Mouse (Mus musculus): ENCODE measurements at regions not wholly inside any gene's neighbourhood (a gene's known extent, or its start where the extent isn't known, plus 50 kb on each side); places are given as distances from the start of the nearest gene placed in this dataset.

DNA sequence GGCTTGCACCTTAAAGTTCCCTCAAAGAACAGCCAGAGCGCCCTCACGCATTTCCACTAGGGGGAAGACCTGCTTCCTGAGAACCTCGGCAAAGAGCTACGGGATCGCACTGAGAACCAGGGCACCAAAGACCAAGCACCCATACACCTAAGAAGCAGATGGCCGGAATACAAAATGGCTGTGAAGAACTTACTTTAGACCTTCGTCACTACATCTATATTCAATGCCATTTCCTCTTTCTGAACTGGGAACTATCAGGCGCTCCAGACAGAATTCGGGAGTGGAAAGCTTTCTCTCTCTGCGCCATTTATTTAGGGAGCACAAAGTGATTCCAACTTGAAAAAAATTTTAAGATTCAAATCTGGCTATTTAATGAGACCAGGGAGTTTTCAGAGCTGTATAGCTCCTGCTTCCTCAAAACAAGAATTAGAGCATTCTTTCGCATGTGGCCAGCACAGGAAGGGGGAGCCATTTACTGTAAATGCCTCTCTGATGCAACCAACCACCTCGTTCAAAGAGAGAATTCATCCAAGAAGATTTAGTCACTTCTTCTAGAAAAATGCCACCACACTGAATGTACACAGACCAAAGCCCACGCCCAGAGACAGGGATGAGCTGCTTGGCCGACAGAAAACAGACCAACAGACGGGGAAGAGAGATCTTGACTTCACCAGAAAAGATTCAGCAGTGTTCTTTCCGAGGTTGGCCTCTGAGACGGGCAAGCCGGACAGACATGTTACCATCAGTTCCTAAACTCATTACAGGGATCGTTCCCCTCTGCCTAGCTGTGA lies 166.6 kb upstream of the Klf14 start:
- 3% methylated on average over 19 of the region's 19 CpGs for WGBS
- peak overlapping the region; percentile 87 for H3K27ac ChIP-seq (ENCODE audit: control insufficient read depth, insufficient read depth, low read length)

DNA sequence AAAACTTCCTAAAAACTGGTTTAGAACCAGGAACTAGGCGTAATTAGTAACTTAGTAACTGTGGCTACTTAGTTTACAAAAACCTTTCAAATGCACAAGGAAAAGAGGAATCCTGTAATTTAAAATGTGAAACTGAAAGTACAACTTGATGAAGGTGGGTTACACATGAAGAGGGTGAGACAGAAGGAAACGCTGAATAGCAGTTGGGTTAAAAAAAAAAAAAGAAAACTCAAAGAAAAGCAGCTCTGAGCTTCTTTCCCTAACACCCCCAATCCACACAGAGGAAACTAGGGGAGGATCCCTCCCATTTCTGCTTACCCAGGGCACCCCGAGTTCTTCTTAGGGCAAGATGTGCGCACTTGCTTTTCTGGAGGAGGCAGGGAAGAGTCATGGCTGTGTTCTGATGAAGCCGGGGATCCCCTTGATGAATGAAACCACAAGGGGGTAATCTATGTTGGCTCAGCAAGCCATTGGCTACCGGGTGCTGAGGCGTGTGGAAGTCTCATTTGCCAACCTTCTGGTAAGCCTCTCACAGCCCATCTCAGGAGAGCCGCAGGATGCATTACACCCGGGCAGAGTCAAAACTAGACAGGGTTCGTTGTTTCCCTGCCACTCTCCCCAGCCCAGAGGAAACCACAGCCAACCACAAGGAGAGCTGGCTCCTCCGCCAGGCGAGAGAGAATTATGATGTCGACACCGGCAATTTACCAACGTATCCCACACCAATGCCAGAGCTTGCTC lies 167.4 kb upstream of the Klf14 start:
- DNase-seq, result peak; percentile 63
- TF ChIP-seq CTCF (IDR thresholded peaks at IDR 0.05; ENCODE audit: borderline replicate concordance, control insufficient read depth, extremely low read depth, insufficient read depth, low read length, poor library complexity), result no peak
- no peak for TF ChIP-seq POLR2A (IDR thresholded peaks at IDR 0.05; ENCODE audit: control insufficient read depth, extremely low read depth, insufficient read depth, low read length, poor library complexity)
- H3K36me3 ChIP-seq (ENCODE audit: control insufficient read depth, insufficient read depth, low read length), result no peaks in the 10 kb centered on the region

More for the DNA sequence above, 166.6 kb upstream of the Klf14 start:
- no peak for TF ChIP-seq CTCF (IDR thresholded peaks at IDR 0.05; ENCODE audit: borderline replicate concordance, control insufficient read depth, extremely low read depth, insufficient read depth, low read length, poor library complexity)
- no peak for TF ChIP-seq POLR2A (IDR thresholded peaks at IDR 0.05; ENCODE audit: control insufficient read depth, extremely low read depth, insufficient read depth, low read length, poor library complexity)
- no peaks in the 10 kb centered on the region for H3K36me3 ChIP-seq (ENCODE audit: control insufficient read depth, insufficient read depth, low read length)
- H3K27me3 ChIP-seq (ENCODE audit: control insufficient read depth, insufficient read depth, low read length), result no peaks in the 10 kb centered on the region
- H3K4me3 ChIP-seq (ENCODE audit: control insufficient read depth, insufficient read depth, low read length), result peak overlapping the region; percentile 73
- H3K4me1 ChIP-seq (replicated peaks; ENCODE audit: control insufficient read depth, insufficient read depth, low read length), result peaks cover 20% of the 10 kb centered on the region
- peak; percentile 79 for DNase-seq

DNA sequence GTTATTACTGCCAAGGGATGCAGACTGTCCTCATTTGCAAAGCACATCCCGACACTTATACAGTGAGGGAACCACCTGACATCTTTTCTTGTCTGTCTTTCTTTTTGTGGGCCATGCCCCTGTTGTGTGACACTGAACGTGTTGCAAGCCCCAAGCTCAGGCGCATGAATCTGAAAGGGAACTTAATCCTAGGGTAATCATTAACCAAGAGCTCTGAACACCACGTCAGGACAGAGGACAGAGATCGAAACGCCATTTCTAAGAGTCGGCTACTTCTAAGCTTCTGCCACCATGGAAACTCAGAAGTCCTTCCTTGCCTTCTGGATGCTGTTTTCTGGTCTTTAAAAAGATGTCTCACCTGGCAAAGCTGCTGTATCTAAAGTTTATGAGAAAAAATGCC lies 170.3 kb upstream of the Klf14 start:
- no peak for TF ChIP-seq POLR2A (IDR thresholded peaks at IDR 0.05; ENCODE audit: control insufficient read depth, extremely low read depth, insufficient read depth, low read length, poor library complexity)
- TF ChIP-seq CTCF (IDR thresholded peaks at IDR 0.05; ENCODE audit: borderline replicate concordance, control insufficient read depth, extremely low read depth, insufficient read depth, low read length, poor library complexity), result no peak
- Histone ChIP-seq H3K36me3 (ENCODE audit: control insufficient read depth, insufficient read depth, low read length) (no peaks in the 10 kb centered on the region), H3K27me3 (ENCODE audit: control insufficient read depth, insufficient read depth, low read length) (no peaks in the 10 kb centered on the region), H3K4me3 (ENCODE audit: control insufficient read depth, insufficient read depth, low read length) (no peak overlapping the region), H3K4me1 (replicated peaks; ENCODE audit: control insufficient read depth, insufficient read depth, low read length) (peaks cover 16% of the 10 kb centered on the region), H3K27ac (ENCODE audit: control insufficient read depth, insufficient read depth, low read length) (no peak overlapping the region)
- no peak for DNase-seq
- WGBS, result 94% methylated on average over 7 of the region's 7 CpGs

More for the DNA sequence above, 167.4 kb upstream of the Klf14 start:
- Histone ChIP-seq H3K4me3 (ENCODE audit: control insufficient read depth, insufficient read depth, low read length) (peak overlapping the region; percentile 73), H3K27me3 (ENCODE audit: control insufficient read depth, insufficient read depth, low read length) (no peaks in the 10 kb centered on the region), H3K27ac (ENCODE audit: control insufficient read depth, insufficient read depth, low read length) (peak overlapping the region; percentile 87), H3K4me1 (replicated peaks; ENCODE audit: control insufficient read depth, insufficient read depth, low read length) (peaks cover 20% of the 10 kb centered on the region)
- 4% methylated on average over 15 of the region's 15 CpGs for WGBS

DNA sequence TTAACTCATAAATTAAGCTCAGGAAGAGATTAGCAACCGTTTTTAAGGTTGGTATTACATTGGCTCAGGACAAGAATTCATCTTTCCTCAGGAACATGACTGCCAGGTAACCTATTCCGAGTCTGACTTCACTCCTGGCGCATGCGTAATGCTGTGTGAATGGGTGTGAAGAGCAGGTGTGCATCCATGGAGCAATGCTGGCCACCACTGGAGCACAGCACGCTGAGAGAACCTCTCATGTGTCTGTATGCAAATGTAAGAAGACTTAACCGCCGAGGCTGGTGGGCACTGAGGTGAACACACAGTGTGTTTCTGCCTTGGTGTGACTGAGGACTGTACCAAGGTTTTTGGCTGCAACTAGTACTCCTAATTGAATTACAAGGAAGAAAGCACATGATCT lies 171.1 kb upstream of the Klf14 start:
- WGBS, result 93% methylated on average over 7 of the region's 7 CpGs
- Histone ChIP-seq H3K27me3 (ENCODE audit: control insufficient read depth, insufficient read depth, low read length) (no peaks in the 10 kb centered on the region), H3K36me3 (ENCODE audit: control insufficient read depth, insufficient read depth, low read length) (no peaks in the 10 kb centered on the region), H3K27ac (ENCODE audit: control insufficient read depth, insufficient read depth, low read length) (no peak overlapping the region), H3K4me1 (replicated peaks; ENCODE audit: control insufficient read depth, insufficient read depth, low read length) (peaks cover 11% of the 10 kb centered on the region), H3K4me3 (ENCODE audit: control insufficient read depth, insufficient read depth, low read length) (no peak overlapping the region)
- no peak for TF ChIP-seq CTCF (IDR thresholded peaks at IDR 0.05; ENCODE audit: borderline replicate concordance, control insufficient read depth, extremely low read depth, insufficient read depth, low read length, poor library complexity)
- no peak for TF ChIP-seq POLR2A (IDR thresholded peaks at IDR 0.05; ENCODE audit: control insufficient read depth, extremely low read depth, insufficient read depth, low read length, poor library complexity)
- DNase-seq, result no peak

DNA sequence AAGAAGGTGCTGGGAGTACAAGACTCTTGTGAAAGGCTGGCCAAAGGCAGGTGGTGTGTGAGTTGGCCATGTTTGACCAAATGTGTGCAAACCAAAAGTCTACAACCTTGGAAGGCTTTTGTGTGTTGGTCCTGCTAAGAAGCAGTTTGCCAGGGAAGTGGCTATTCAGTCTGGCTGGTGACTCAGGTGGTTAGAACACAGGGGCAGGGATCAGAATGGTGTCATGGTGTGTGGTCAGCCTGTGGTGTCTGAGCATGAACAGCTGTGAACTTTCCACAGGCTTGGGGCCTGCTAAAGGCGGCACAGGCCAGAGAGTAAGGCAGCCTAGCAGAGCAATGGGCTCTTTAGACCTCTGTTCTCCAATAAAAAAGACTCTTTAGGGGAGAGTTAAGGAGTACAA lies 171.6 kb upstream of the Klf14 start:
- Histone ChIP-seq H3K36me3 (ENCODE audit: control insufficient read depth, insufficient read depth, low read length) (no peaks in the 10 kb centered on the region), H3K4me3 (ENCODE audit: control insufficient read depth, insufficient read depth, low read length) (no peak overlapping the region), H3K4me1 (replicated peaks; ENCODE audit: control insufficient read depth, insufficient read depth, low read length) (peaks cover 11% of the 10 kb centered on the region), H3K27me3 (ENCODE audit: control insufficient read depth, insufficient read depth, low read length) (no peaks in the 10 kb centered on the region), H3K27ac (ENCODE audit: control insufficient read depth, insufficient read depth, low read length) (no peak overlapping the region)
- no peak for TF ChIP-seq POLR2A (IDR thresholded peaks at IDR 0.05; ENCODE audit: control insufficient read depth, extremely low read depth, insufficient read depth, low read length, poor library complexity)
- no peak for TF ChIP-seq CTCF (IDR thresholded peaks at IDR 0.05; ENCODE audit: borderline replicate concordance, control insufficient read depth, extremely low read depth, insufficient read depth, low read length, poor library complexity)
- DNase-seq, result no peak
- WGBS, result 70% methylated on average over 1 of the region's 1 CpGs

DNA sequence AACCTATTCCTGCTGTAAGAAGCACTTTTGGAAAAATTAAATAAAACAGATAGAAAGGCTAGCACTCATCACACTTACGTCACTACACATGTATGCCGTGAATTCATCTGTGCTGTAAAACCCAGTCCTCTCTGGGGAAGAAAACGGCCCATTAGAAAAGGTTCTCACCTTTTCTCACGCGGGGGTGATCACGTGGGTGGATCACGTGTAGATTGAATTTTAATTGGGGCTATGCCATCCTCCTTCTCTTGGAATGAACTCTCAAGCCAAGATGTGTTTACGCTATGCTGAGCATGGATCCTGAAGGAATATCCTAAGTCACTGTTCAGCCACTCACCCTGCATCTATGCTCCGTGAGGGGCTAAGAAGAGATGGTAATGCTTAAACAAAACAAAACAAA lies 172.8 kb upstream of the Klf14 start:
- WGBS, result 95% methylated on average over 9 of the region's 9 CpGs
- Histone ChIP-seq H3K27me3 (ENCODE audit: control insufficient read depth, insufficient read depth, low read length) (no peaks in the 10 kb centered on the region), H3K4me3 (ENCODE audit: control insufficient read depth, insufficient read depth, low read length) (no peak overlapping the region), H3K27ac (ENCODE audit: control insufficient read depth, insufficient read depth, low read length) (no peak overlapping the region), H3K4me1 (replicated peaks; ENCODE audit: control insufficient read depth, insufficient read depth, low read length) (peaks cover 9% of the 10 kb centered on the region), H3K36me3 (ENCODE audit: control insufficient read depth, insufficient read depth, low read length) (no peaks in the 10 kb centered on the region)
- DNase-seq, result no peak
- TF ChIP-seq CTCF (IDR thresholded peaks at IDR 0.05; ENCODE audit: borderline replicate concordance, control insufficient read depth, extremely low read depth, insufficient read depth, low read length, poor library complexity), result no peak
- TF ChIP-seq POLR2A (IDR thresholded peaks at IDR 0.05; ENCODE audit: control insufficient read depth, extremely low read depth, insufficient read depth, low read length, poor library complexity), result no peak

Measured in thymus, adult 2 months (tissue).